Mouse (Mus musculus): ENCODE measurements around the gene Fank1.

Gene Fank1

DNA sequence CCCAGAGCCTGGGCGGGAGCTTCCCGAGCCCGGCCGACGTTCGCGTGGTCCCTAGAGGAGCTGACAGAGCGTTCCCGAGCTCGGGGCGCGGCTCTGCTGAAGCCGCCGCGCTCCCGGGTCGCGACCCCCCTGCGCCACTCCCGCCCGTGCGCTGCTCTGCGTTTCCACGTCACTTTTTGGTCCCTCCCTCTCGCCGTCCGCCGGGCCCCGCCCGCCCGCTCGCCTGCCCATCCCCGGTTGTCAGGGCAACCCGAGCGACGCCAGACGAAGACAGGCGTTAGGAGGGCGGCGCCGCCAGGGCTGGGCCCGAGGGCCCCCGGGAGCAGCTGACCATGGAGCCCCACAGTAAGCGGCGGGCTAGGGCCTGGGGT lies at the start of gene Fank1:
Gene Fank1 (plus strand): TSS at position 236 of the 371 bp plus-strand sequence.
- DNase-seq (ENCODE audit: low spot score in 2 of 2), result peak in 1 of 2 experiments; percentile 75

DNA sequence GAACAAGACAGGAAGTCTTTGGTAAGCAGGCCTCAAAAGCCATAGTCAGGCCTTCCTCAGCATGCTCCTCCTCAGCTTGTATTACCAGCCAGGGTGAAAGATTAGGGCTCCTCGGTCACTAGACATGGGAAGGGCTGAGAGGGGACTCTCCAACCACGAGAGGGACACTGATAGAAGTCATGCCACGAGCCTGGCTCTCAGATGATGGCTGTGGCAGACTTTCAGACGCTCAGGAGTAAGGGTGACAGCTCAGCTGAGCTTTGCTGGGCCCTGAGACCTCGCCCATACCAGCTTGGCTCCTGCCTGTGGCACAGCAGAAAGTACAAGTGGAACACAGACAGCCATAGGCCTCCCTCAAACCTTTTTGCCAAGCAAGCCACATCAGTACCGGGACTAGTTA lies 49.6 kb upstream of the Fank1 start:
- no peak for DNase-seq (ENCODE audit: low spot score in 2 of 2)

DNA sequence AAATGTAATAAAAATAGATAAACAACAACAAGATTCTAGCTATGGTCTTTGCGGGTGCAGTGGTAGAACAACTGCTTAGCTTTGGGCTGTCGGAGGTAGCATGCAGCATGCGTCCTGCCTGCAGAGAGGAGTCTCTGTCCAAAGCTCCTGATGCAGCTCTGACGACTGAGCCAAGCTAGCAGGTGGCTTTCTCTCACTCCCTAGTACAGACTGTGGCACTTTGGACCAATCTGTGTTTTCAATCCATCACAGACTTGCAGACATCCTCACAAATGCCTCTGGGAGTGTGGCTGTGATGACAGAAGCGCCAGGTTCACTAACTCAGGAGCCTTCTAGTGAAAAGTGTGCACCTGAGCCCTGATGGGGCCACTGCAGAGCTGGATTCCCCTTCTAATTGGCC lies 47.3 kb upstream of the Fank1 start:
- no peak for DNase-seq (ENCODE audit: low spot score in 2 of 2)

DNA sequence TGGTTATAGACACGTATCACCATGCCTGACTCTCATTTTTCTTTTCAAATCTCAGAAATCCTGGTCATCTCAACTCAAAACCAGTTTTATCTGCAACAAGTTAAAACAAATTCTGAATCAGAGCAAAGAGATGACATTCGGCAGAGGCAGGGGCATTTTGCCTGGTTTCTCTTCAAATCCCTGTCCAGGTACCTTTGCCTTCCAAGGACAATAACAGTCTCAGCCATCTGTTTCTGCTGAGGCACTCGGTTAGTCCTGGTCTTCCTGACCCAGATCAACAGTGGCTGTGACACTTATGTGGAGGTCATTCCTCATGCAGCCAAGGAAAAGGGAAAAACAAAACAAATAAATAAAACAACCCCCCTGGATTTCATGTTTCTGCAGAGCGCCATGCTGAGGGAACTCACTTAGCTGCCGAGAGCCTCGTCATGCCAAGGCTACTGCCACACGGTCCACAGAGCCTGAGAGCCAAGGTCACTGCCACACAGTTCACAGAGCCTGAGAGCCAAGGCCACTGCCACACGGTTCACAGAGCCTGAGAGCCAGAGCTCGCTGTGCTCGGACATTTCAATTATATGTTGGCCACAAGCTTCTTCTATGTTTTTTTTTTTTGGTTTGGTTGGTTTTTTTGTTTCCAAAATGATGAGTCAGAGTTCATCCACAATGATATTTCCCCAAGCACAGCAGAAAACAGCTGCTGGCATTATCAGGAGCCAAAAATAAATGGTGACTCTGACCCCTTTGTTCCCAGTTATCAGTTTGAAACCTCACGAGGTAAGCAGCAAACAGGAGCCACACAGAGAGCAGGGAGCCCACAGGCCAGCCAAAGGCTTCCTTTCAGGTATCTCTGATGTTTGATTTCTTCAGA lies 46.1 kb upstream of the Fank1 start:
- no peak for DNase-seq (ENCODE audit: low spot score in 2 of 2)

DNA sequence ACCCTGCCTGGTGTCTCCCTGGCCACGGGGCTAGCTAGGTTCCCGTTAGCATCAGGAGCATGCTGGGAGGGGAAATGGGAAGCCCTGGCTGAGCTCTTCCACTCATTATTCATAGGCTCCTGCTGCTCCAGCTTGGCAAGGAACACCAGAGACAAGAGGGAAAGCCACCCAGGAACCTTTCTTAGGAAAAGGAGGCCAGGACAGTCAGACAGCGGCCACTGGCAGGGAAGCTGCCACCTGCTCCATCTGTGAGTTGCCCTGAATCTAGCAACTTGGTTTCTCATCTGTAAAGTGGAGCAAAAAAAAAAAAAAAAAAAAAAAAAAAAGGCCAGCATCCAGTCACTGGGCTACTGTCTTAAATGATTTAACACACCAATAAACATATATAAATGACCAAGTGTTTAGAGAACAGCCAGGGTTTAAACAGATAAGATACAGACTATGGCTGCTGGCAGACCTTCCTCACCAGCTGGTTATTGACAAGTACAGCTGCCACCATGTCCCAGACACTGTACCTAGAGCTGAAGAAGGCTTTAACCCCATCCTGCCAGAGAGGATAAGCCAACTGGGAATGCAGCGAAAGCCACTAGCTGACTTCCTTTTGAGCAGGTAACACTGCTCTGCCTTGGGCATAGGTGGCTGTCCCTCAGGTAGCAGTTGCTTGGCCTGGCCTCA lies 44.6 kb upstream of the Fank1 start:
- no peak for DNase-seq (ENCODE audit: low spot score in 2 of 2)

DNA sequence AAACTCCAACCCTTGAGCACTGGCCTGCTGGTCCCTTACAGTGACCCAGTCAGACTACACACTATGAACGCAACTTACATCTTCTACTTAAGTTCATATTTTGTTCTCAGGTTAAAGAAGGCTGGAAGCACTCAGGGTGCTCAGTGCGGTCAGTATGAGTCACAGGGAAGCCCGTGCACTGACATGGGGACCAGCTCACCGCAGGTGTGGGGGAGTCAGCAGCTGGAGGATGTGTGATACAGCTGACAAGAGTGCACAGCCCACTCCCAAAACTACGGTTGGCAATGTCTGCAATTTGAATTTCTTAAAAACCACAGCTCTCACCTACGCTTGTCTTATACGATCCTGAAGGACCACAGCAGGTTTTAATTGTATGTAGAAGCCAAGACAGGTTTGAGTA lies 36.1 kb upstream of the Fank1 start:
- no peak for DNase-seq (ENCODE audit: low spot score in 2 of 2)

DNA sequence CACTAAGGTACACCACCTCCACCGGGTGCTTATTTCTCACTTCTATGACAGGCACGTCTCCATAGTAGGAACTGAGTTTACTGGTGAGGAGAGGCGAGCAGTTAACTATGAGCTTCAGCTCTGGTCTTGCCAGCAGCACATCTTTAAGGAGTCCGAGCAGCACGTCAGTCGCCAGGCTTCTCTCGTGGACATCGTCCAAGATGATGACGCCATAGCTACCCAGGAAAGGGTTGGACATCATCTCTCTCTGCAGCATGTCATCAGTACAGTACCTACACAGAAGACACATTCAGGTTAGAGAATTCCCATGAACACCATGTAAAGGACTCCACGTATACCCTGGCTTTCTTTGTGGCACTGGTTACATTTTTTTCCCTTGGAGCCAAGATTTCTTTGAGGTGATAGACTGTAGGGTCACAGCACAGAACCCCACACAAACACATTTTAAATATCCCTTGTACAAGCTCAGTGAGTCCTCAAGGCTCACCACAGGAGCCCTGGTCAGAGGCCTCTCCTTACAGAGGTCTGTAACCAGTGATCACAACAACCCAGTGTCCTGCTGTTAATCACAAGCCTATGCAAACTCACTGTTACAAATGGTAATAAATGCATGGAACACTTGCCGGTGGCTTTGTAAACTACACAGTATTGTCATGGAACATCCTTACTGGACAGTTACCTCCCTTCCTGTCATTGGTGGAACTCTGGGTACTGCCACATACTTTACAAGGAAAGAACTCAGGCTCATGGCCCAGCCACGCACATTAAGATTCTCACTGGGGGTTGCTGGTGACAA lies 33.9 kb upstream of the Fank1 start:
- no peak for DNase-seq (ENCODE audit: low spot score in 2 of 2)

DNA sequence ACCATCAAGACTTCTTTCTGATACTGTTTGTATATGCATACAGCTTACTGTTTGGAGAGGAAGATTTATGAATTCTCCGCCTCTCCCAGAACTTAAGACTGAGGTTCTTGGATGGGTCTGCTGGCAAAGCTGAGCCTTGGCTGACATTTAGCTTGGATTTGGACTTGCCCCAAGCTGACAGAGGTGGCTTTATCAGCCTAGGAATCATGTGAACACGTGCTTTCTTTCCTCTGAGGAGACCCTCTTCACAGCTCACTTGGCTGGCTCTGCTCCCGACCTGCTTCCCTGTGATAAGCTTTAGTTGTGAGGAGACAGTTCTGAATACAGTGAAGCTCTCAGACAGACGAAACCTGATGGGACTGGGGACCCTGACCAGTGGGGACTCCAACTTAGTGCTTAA lies 33.0 kb upstream of the Fank1 start:
- no peak for DNase-seq (ENCODE audit: low spot score in 2 of 2)

DNA sequence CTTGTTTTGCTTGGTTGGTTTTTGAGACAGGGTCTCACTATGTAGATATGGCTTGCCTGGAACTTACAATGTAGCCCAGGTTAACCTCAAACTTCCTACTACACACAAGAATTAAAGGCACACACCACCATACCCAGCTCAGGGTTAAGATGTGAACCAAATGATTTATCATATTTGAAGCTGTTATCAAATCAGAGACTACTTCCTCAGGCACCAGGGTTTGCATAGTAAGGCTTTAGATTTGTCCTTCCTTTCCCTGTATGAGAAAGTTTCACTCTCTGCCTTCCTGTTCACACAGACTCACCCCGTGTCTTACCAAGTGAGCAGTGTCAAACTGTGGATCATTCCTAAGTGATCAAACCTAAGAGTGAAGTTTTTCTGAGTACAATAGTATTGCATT lies 32.5 kb upstream of the Fank1 start:
- DNase-seq (ENCODE audit: low spot score in 2 of 2), result no peak

DNA sequence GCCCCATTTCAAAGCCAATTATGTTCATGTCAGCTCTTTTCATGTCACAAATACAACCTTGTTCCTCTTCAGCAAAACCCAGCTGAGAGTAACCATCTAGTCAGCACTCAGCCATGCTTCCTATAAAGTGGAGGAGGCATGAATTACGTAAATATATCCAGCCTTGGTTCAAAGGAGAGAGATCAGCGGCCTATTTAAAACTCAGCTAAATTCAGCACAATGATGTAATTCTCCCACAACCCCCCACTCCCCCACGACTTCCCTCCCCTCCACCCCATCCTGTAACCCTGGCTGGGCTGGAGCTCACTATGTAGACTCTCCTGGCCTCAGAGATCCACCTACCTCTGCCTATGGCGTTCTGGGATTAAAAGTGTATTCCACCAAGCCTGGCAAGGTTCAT lies 32.0 kb upstream of the Fank1 start:
- no peak for DNase-seq (ENCODE audit: low spot score in 2 of 2)

DNA sequence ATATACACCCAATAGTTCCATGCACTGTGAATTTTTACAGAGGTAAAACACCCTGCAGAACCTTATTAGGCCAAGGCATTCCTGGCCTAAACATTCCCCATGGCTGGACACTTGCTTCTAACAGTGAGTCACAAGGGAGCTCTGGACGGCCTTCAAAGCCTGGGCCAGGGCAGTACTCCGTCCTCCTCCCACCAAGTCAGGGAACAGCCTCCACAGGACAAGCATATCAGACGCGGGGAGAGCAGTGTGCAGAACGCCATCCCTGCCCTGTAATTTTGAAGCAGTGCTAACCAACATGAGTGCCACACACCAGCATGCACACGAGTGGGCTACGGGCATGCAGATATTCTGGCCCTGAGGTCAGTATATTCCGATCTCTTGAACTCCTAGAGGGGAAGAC lies 29.3 kb upstream of the Fank1 start:
- no peak for DNase-seq (ENCODE audit: low spot score in 2 of 2)

DNA sequence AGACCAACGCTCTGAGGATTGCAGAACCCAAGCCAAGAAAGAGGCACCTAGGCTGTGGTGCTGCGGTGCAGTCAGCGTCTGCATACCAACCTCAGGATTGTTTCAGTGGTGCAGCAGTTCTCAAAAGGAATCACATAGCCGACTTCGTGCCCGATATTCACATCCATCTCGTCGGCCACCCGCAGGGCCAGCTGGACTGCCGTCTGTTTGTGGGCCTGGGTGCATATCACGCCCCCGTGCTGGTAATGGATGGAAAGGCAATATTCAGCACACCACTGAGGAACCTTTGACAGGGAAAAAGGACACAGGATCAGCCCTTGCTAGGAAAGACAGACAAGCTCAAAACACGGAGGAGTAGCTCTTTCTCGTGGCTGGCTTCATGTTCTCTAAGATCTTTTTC lies 27.9 kb upstream of the Fank1 start:
- DNase-seq (ENCODE audit: low spot score in 2 of 2), result no peak

DNA sequence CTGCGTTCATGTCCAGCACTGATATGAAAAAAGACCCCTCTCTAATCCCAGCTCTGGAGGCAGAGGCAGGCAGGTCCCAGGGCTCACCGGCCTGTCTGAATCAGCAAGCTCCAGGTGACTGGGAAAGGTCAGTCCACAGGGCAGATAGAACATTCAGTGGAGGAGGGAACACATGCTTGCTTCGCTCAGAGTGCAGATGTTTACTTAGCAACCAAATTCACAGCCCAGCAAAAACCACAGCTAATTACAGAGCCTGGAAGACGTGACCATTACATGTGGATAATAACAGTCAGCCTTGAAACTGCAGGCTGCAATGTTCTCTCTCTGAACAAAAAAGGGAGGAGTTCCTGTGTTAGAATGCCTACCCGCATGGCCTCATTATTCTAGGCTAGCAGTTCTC lies 26.0 kb upstream of the Fank1 start:
- DNase-seq (ENCODE audit: low spot score in 2 of 2), result no peak

DNA sequence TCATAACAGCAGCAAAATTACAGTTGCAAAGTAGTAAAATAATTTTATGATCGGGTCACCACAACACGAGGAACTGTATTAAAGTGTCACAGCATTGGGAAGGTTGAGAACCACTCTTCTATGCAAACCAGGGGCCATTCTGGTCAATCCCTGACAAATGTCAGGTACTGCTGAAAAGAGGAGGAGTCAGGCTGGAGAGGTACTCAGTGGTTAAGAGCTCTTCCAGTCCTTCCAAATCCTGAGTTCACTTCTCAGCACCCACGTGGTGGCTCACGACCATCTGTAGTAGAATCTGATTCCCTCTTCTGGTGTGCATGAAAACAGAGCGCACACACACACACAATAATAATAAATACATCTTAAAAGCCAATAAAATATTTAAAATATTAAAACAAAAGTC lies 25.5 kb upstream of the Fank1 start:
- no peak for DNase-seq (ENCODE audit: low spot score in 2 of 2)

DNA sequence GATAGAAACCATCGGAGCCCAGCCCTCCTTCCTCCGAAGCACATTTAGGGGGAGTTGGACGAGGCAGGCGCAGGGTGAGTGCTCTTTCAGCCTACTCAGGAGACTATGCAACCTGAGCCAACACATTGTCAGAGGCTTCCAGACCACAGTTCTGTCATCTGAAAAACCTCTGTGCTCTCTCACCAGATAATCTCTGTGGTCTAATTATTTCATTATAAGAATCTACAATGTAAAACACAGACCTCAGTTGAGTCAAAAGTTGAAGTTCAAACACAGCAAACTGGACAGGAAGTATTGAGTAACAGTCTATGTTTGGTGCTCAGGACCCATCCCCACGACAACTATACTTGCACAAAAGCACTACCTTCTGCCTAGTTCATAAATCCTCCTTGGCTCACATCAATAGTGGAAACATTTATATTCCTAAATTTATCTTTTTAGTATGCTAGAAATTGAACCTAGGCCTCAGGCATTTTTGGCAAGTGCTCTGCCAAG lies 18.7 kb upstream of the Fank1 start:
- DNase-seq (ENCODE audit: low spot score in 2 of 2), result no peak

DNA sequence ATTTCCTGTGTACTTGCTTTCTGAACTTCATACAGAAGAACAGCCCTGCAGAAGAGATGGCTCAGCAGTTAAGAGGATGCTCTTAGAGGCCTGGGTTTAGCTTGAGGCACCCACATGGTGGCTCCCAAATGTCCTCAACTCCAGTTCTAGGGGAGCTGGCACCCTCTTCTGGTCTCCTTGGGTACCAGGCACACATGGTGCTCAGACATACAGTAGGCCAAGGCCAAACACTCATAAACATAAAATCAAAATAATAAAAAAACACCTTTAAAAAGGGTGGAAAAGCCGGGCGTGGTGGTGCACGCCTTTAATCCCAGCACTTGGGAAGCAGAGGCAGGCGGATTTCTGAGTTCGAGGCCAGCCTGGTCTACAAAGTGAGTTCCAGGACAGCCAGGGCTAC lies 17.9 kb upstream of the Fank1 start:
- no peak for DNase-seq (ENCODE audit: low spot score in 2 of 2)

DNA sequence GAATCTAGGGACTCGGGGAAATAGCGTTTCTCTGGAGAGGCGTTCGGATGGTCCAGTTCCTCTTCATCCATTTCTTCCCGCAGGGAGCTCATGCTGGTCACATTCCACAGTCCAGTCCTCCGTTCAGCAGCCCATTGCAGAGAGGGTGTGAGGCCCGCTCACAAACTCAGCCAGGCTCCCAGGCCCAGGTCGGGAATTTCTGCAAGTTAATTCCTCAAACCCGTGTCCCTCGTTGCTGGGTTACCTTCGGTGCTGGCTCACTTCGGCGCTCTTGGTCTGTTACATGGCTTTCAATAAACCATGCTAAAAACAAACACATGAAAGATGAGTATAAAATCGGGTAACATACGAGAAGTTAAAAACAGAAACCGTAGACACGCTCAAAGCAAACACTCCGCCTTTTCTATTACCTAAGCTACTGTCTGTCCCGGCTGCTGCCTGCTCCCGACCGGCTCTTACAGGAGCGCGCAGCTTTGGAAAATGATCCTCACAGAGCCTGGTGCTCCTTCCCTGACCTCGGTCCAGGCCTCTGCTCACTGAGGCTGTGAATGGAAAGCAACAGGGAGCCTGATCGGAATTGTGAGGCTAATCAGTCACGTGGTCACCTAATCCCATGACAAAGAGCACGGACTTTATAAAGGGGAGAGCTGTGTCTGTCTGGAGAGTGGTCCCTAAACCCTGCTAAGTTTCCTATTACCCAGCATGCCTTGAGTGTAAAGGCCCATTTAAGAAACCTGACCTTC lies 16.9 kb upstream of the Fank1 start:
- DNase-seq (ENCODE audit: low spot score in 2 of 2), result no peak

DNA sequence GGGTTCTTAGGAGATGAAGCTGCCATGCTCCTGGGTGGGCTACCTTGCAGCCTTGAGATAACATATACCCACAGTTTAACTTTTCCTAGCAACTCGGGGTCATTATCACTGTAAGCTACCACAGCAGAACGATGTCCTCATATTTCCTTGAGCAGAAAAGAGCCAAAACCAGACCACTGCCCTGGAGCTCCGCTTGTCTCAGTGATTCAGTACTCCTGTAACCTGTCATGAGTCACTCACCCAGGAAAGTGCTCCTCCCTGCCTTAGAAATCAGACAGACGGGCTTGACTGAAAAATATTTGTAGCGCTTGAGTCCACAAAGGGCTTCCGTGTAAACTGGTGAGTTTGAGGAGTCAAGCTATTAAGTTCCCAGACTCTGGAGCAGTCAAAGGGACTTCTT lies 14.0 kb upstream of the Fank1 start:
- DNase-seq (ENCODE audit: low spot score in 2 of 2), result no peak

DNA sequence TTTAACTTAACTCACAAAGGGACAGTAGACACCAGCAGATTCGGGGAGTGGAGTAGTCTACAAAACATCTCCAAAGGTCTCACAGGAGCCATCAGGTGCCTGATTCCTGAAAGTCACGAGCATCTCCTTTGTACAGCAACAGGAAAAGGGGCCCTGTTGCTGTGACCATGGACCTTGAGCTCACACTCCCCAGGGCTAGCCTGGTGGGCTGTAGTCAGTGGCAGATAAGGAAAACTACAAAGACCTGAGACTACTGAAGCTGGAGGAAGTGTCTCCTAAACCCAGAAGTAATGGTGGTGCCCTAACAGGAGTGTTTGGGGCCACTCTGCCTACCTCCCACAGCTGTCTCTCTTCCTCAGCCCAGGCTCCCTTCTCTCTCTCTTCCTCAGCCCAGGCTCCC lies 12.2 kb upstream of the Fank1 start:
- no peak for DNase-seq (ENCODE audit: low spot score in 2 of 2)

DNA sequence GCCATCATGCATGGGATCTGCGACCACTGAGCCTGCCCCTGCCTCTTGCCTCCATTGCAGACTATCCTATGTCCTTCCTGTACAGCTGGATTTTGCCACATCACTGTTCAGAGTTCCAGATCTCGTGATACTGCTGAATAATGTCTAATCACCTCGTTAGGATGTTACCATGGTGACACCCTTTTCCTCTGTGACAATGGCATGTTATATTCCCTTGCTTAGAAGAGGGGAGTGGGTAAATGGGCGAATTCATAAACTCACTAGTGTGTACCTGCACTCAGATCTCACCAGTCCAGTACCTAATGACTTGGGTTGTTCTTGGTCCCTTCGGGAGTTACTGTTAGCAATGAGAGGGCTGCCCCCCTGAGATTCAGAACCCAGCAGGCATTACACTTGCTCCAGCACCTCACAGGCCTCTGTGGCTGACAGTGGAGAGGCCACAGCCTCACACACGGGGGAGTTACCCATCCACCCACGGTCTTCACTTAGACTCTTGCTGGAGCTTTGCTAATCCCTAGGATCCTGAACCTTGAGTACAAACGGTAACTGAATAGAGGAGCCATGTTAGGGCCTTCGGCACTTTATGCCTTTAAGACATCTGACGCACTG lies 11.3 kb upstream of the Fank1 start:
- DNase-seq (ENCODE audit: low spot score in 2 of 2), result no peak

DNA sequence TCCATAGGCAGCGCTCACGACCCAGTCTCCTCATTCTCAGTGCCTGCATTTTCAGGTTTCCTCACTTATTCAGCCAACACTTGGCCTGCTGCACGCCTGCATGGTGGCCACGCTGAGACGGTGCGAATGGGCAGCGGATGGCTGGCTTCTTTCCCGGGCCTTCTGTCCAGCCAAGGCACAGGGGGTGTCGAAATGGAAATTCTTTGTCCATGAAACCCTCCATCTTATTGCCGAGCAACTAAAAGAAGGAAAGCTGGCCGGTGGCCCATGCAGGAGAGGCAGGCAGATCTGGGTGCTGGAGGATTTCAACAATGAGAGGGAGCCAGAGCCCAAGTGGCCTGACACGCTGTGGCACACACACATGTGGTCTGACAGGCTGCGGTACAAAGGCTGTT lies 10.8 kb upstream of the Fank1 start:
- peak in 1 of 2 experiments; percentile 68 for DNase-seq (ENCODE audit: low spot score in 2 of 2)

Data from left cerebral cortex, adult 9 months (tissue).